Mouse (Mus musculus) layer of hippocampus, postnatal 25 days (tissue): Measurements from ENCODE around the gene Ino80b. TPM values are rescaled to one million over a fixed set of nuclear protein-coding genes. Genes with fewer than 3 reads are reported as not detected.

Experiments used
- DNase-seq, 2 experiments: peaks; one replicate each; pipeline ENCODE4 v3.0.0; 2022; ENCODE audit warnings: mixed read lengths in 2 of 2, low spot score in 1 of 2; ENCODE audit errors: extremely low spot score in 1 of 2
- total RNA-seq, 2 experiments: library from RNA; stranded (reverse); gene quantifications; 2 replicates each; pipeline ENCODE4 v1.2.3; 2021

The Ino80b gene
- total RNA-seq, 2 experiments from 2014 or later, result 24.0 to 26.2 TPM

GRCm38 (mm10) chr6:83142211-83142731 lies 17.0 kb upstream of the Ino80b start:
- DNase-seq, result peak; percentile 57 to 67

- DNase-seq, result no peak
Observed at GRCm38 (mm10) chr6:83141636-83142035, 16.4 kb upstream of the Ino80b start.

- no peak for DNase-seq
Observed at GRCm38 (mm10) chr6:83140044-83140443, 14.8 kb upstream of the Ino80b start.

GRCm38 (mm10) chr6:83138056-83138455 lies 12.8 kb upstream of the Ino80b start:
- DNase-seq, result no peak

- peak in 1 of 2 experiments; percentile 56 for DNase-seq
Observed at GRCm38 (mm10) chr6:83137576-83137950, 12.3 kb upstream of the Ino80b start.

GRCm38 (mm10) chr6:83136881-83137575 lies 11.8 kb upstream of the Ino80b start:
- no peak for DNase-seq

GRCm38 (mm10) chr6:83136291-83136880 lies 11.2 kb upstream of the Ino80b start:
- DNase-seq, result no peak

GRCm38 (mm10) chr6:83135571-83136161 lies 10.4 kb upstream of the Ino80b start:
- no peak for DNase-seq

- no peak for DNase-seq
Observed at GRCm38 (mm10) chr6:83134951-83135513, 9.8 kb upstream of the Ino80b start, which contains the start of gene Rtkn. Rtkn (plus strand) TSS chr6:83135463.

- DNase-seq, result no peak
Observed at GRCm38 (mm10) chr6:83134226-83134625, 9.0 kb upstream of the Ino80b start.

- no peak for DNase-seq
Observed at GRCm38 (mm10) chr6:83132176-83132919, 7.1 kb upstream of the Ino80b start.

GRCm38 (mm10) chr6:83131469-83132034 lies 6.3 kb upstream of the Ino80b start:
- no peak for DNase-seq

GRCm38 (mm10) chr6:83127419-83127818 lies 2.2 kb upstream of the Ino80b start:
- DNase-seq, result no peak

- peak; percentile 77 to 81 for DNase-seq
Observed at GRCm38 (mm10) chr6:83124851-83125312, 349 bp downstream of the Ino80b start.

- no peak for DNase-seq
Observed at GRCm38 (mm10) chr6:83122961-83123360, 2.3 kb downstream of the Ino80b start.

GRCm38 (mm10) chr6:83121863-83122710 lies 3.1 kb downstream of the Ino80b start:
- DNase-seq, result peak in 1 of 2 experiments; percentile 4

GRCm38 (mm10) chr6:83120930-83121862 lies 4.0 kb downstream of the Ino80b start, which contains the start of gene Wbp1:
Wbp1 (minus strand) TSS chr6:83121559.
- DNase-seq, result peak; percentile 72 to 80

- DNase-seq, result no peak
Observed at GRCm38 (mm10) chr6:83119734-83120051, 5.5 kb downstream of the Ino80b start.
